Mouse (Mus musculus) ES-Bruce4 (cell line): ENCODE results near the gene Klhdc10. TPM values are rescaled to one million over a fixed set of nuclear protein-coding genes. Genes with fewer than 3 reads are reported as not detected.
"Not testable (repeated sequence)": the region's sequence is repeated elsewhere in the genome, so short reads cannot be mapped to it uniquely, and the experiment has no call there.

ENCODE experiments used
- H3K27ac ChIP-seq: 2 replicates; pipeline ENCODE4 v1.5.1; 2012; ENCODE audit warnings: low read length, inconsistent platforms; ENCODE audit not compliant: insufficient read depth
- H3K27me3 ChIP-seq: 2 replicates; pipeline ENCODE4 v1.6.1; 2012; ENCODE audit warnings: mild to moderate bottlenecking, low read length, inconsistent platforms; ENCODE audit not compliant: control insufficient read depth, poor library complexity, insufficient read depth, severe bottlenecking
- H3K36me3 ChIP-seq: 2 replicates; pipeline ENCODE4 v1.6.1; 2012; ENCODE audit warnings: inconsistent platforms, mild to moderate bottlenecking, low read length, moderate library complexity; ENCODE audit not compliant: control insufficient read depth, poor library complexity, insufficient read depth, severe bottlenecking
- H3K4me1 ChIP-seq: one replicate; pipeline ENCODE4 v1.8.1; 2011; ENCODE audit warnings: low read length; ENCODE audit not compliant: control insufficient read depth, insufficient read depth
- H3K4me3 ChIP-seq: 2 replicates; pipeline ENCODE4 v1.5.1; 2011; ENCODE audit warnings: low read depth, mild to moderate bottlenecking, low read length
- H3K9ac ChIP-seq: 2 replicates; pipeline ENCODE4 v1.6.1; 2012; ENCODE audit warnings: low read depth, mild to moderate bottlenecking, inconsistent platforms; ENCODE audit not compliant: poor library complexity, severe bottlenecking
- H3K9me3 ChIP-seq: replicated peaks from 2 replicates; pipeline ENCODE4 v1.6.1; 2012; ENCODE audit warnings: mild to moderate bottlenecking, low read length, inconsistent platforms; ENCODE audit not compliant: control insufficient read depth, poor library complexity, insufficient read depth, severe bottlenecking
- CTCF ChIP-seq: IDR thresholded peaks from one replicate; pipeline ENCODE4 v1.8.1; 2011; ENCODE audit warnings: low read depth, low read length
- EP300 ChIP-seq: IDR thresholded peaks from 2 replicates; pipeline ENCODE4 v1.6.1; 2011; ENCODE audit warnings: low read depth, low read length; ENCODE audit not compliant: insufficient read depth
- POLR2A ChIP-seq: IDR thresholded peaks from one replicate; pipeline ENCODE4 v1.8.1; 2011; ENCODE audit warnings: low read length; ENCODE audit not compliant: insufficient read depth
- polyA plus RNA-seq: library from polyadenylated mRNA; stranded (reverse); fragments of >200 nt; gene quantifications from 2 replicates; pipeline ENCODE4 v1.2.4, GENCODE M21; 2011; ENCODE audit warnings: low read depth; ENCODE audit not compliant: missing spikeins, insufficient read depth, insufficient read length

The Klhdc10 gene
- polyA plus RNA-seq, 1 experiment, result 38.1 TPM

- no peak overlapping the region for H3K4me3 ChIP-seq
- no peaks in the 10 kb centered on the region for H3K4me1 ChIP-seq
- H3K27ac ChIP-seq, result no peak overlapping the region
- H3K9ac ChIP-seq, result no peak overlapping the region
- peaks cover 58% of the 10 kb centered on the region for H3K36me3 ChIP-seq
- no peak for TF ChIP-seq POLR2A
- TF ChIP-seq CTCF, result no peak
- TF ChIP-seq EP300, result no peak
- no peaks in the 10 kb centered on the region for H3K9me3 ChIP-seq
- H3K27me3 ChIP-seq, result no peaks in the 10 kb centered on the region
Measured at GRCm38 (mm10) chr6:30374731-30375510, 26.7 kb upstream of the Klhdc10 start.

DNA sequence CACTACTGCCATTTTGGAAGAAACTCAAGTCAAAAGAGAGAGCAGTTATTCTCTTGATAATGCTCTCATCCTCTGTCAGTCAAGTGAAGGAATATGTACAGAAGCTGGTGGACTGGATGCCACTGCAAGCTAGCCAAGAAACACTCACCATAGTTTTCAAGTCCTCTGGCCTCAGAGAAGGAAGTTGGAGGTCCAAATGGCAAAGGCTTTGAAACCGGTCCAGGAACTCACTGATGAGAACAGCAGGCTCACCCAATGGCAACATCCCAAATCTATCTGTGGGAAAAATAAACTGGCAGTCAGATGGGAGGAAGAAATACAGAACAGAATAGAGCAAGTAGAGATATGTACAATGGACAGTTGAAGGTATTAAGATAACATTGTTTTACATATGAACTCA is 25.9 kb upstream of the Klhdc10 start:
- Histone ChIP-seq H3K4me1 (no peaks in the 10 kb centered on the region), H3K9ac (no peak overlapping the region), H3K27ac (no peak overlapping the region), H3K4me3 (no peak overlapping the region), H3K9me3 (no peaks in the 10 kb centered on the region), H3K36me3 (peaks cover 59% of the 10 kb centered on the region), H3K27me3 (no peaks in the 10 kb centered on the region)
- TF ChIP-seq POLR2A, result no peak
- TF ChIP-seq EP300, result no peak

DNA sequence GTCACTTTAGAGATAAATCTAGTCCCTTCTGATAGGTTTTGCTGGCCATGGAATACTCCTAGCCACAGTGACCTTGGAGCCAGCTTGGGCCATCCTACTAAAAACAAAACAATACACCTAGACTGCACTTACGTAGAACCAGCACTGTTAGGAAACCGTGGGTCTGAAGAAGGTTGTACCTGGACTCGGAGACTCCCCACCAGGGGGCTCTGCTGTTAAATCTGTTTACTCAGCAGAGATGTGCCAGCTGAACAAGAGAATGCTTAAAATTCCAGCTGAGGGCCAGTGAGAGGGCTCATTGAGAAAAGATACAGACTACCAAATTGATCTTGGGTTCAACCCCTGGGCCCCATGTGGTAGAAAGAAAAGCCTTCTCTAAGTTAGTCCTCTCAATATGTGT is 20.6 kb upstream of the Klhdc10 start:
- H3K4me1 ChIP-seq, result no peaks in the 10 kb centered on the region
- no peak overlapping the region for H3K9ac ChIP-seq
- peaks cover 60% of the 10 kb centered on the region for H3K36me3 ChIP-seq
- H3K27me3 ChIP-seq, result no peaks in the 10 kb centered on the region
- H3K9me3 ChIP-seq, result no peaks in the 10 kb centered on the region
- H3K4me3 ChIP-seq, result no peak overlapping the region
- H3K27ac ChIP-seq, result no peak overlapping the region
- TF ChIP-seq EP300 (no peak), CTCF (no peak), POLR2A (no peak)

- peaks cover 19% of the 10 kb centered on the region for H3K36me3 ChIP-seq
- H3K27ac ChIP-seq, H3K9me3 ChIP-seq: not testable (repeated sequence)
Measured at GRCm38 (mm10) chr6:30390271-30390670, 11.4 kb upstream of the Klhdc10 start.

DNA sequence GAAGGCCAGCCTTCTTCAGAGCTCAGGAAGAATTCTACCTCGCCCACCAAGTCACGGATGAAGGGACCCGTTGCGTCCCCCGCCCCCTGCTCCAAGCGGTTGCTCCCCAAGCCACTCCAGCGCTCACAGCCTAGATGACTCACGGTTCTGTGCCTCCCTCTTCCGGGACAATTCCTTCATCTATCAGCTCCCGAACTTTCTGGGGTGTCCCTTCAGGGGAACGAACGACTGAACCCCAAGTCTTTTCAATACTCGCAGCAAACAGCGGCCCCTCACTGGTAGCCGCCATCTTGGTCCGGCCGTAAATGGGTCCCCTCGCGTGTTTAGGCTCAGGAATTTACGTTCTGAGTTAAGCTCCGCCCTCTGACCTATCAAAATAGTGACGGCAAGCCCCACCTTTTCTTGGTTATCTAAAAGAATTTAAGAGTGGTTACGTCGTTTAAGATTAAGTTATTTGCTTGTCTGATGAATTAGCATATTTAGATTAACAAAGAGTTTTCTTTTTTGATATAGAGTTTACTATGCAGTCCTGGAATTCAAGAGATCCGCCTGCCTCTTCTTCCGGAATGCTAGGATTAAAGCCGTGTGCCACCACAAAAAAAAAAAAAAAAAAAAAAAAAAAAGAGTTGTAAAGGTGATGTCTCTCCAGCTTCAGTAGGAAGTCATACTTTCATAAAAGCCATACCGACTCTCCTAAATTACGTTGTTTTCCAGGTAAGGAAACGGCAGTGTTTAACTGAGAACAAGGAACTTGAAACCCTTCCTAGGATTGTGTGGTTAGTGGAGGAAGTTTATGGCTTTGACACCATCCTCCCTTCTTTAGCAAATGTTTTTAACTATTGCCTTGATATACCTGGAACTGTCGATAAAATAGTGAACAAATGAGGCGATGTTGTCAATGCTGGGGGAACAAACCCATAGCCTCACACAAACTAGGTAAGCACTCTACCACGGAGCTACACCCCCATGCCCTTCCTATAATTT is 10.7 kb upstream of the Klhdc10 start, which contains the start of gene Zc3hc1:
Zc3hc1 (minus strand) TSS at position 315 of the 984 bp plus-strand sequence.
- no peaks in the 10 kb centered on the region for H3K27me3 ChIP-seq
- H3K9ac ChIP-seq, result peak within 1 kb of the TSS; percentile 75
- no peaks in the 10 kb centered on the region for H3K4me1 ChIP-seq
- H3K36me3 ChIP-seq, result peaks cover 12% of the 10 kb centered on the region
- no peaks in the 10 kb centered on the region for H3K9me3 ChIP-seq
- TF ChIP-seq CTCF, result no peak
- 0 out of 2 replicates have a peak, but pooled peaks have one; percentile 43 for TF ChIP-seq EP300
- TF ChIP-seq POLR2A, result no peak
- H3K4me3 ChIP-seq, result peak within 1 kb of the TSS; percentile 93
- H3K27ac ChIP-seq, result no peak within 1 kb of the TSS

More at GRCm38 (mm10) chr6:30390271-30390670, 11.4 kb upstream of the Klhdc10 start:
- H3K4me1 ChIP-seq, H3K27me3 ChIP-seq: not testable (repeated sequence)
- peak overlapping the region; percentile 93 for H3K4me3 ChIP-seq
- H3K9ac ChIP-seq, result peak overlapping the region; percentile 75

DNA sequence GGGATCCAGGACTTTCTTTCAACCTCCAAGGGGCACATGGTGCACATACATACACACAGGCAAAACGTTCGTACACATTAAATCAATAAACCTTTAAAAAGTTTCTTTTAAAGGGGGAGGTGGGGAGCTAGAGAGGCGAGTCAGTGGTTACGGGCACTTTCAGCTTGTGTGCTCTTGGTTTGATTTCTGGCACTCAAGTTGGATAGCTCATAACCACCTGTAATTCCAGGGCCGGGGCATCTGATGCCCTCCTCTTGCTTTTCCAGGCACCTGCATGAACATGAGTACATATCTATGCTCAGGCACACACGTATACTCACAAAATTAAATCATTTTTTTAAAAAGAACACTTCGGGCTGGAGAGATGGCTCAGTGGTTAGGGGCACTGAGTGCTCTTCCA is 9.7 kb upstream of the Klhdc10 start:
- no peak overlapping the region for H3K9ac ChIP-seq
- H3K36me3 ChIP-seq, result peaks cover 4% of the 10 kb centered on the region
- no peak overlapping the region for H3K4me3 ChIP-seq
- TF ChIP-seq EP300 (no peak), POLR2A (no peak), CTCF (no peak)
- no peaks in the 10 kb centered on the region for H3K9me3 ChIP-seq
- no peak overlapping the region for H3K27ac ChIP-seq
- no peaks in the 10 kb centered on the region for H3K4me1 ChIP-seq
- H3K27me3 ChIP-seq, result no peaks in the 10 kb centered on the region
